Mouse (Mus musculus) lung, embryonic 15.5 days (tissue): ENCODE data around the gene Ier3. TPM values are rescaled to one million over a fixed set of nuclear protein-coding genes. Genes with fewer than 3 reads are reported as not detected.

Experiments
- ATAC-seq: fragments of 200-750 bp; cut with Nextera tagmentation; 2 replicates; pipeline ENCODE4 v1.8.0; 2017; ENCODE audit warnings: moderate number of reproducible peaks, borderline replicate concordance; ENCODE audit not compliant: low FRiP score, low TSS enrichment; ENCODE audit errors: extremely low read depth
- H3K27ac ChIP-seq: fragments of 300-500 bp; sonication (generic); 2 replicates; pipeline ENCODE4 v1.5.1; 2015; ENCODE audit warnings: moderate library complexity, mild to moderate bottlenecking, inconsistent platforms
- H3K27me3 ChIP-seq: fragments of 300-500 bp; sonication (generic); 2 replicates; pipeline ENCODE4 v1.6.1; 2015; ENCODE audit warnings: inconsistent platforms
- H3K36me3 ChIP-seq: fragments of 300-500 bp; sonication (generic); 2 replicates; pipeline ENCODE4 v1.6.1; 2015; ENCODE audit warnings: inconsistent platforms
- H3K4me1 ChIP-seq: fragments of 300-500 bp; sonication (generic); 2 replicates; pipeline ENCODE4 v1.6.1; 2015; ENCODE audit warnings: inconsistent platforms
- H3K4me2 ChIP-seq: fragments of 300-500 bp; sonication (generic); 2 replicates; pipeline ENCODE4 v1.6.1; 2015; ENCODE audit warnings: inconsistent platforms, mild to moderate bottlenecking, moderate library complexity
- H3K4me3 ChIP-seq: fragments of 300-500 bp; sonication (generic); 2 replicates; pipeline ENCODE4 v1.5.1; 2015; ENCODE audit warnings: mild to moderate bottlenecking, inconsistent platforms
- H3K9ac ChIP-seq: fragments of 300-500 bp; sonication (generic); 2 replicates; pipeline ENCODE4 v1.6.1; 2015; ENCODE audit warnings: inconsistent platforms
- H3K9me3 ChIP-seq: fragments of 300-500 bp; sonication (generic); 2 replicates; pipeline ENCODE4 v1.6.1; 2016; ENCODE audit warnings: inconsistent platforms
- WGBS: fragments of 180-500 bp; shearing (Covaris S2); methylation state at CpG from one replicate; pipeline ENCODE4 v1.1.7; 2015; 5-methylcytosine and 5-hydroxymethylcytosine counted together
- polyA plus RNA-seq: library from polyadenylated mRNA; unstranded; fragments of >200 nt; fragmentation: Nextera tagmentation; extraction: Ambion mirVana; gene quantifications from 2 replicates; pipeline ENCODE4 v1.2.1, GENCODE M21; 2015

Ier3 gene
- polyA plus RNA-seq, 1 experiment from 2014 or later = 17.9 TPM

GRCm38 (mm10) chr17:35825109-35825850, 3.8 kb downstream of the Ier3 start:
- 87% methylated on average over 13 of the region's 13 CpGs for WGBS
- Histone ChIP-seq H3K4me1 (peaks cover 29% of the 10 kb centered on the region), H3K4me2 (no peak overlapping the region), H3K36me3 (peaks cover 28% of the 10 kb centered on the region), H3K27me3 (no peaks in the 10 kb centered on the region), H3K27ac (no peak overlapping the region), H3K9ac (no peak overlapping the region; the same call in 1 of the 2 replicates), H3K9me3 (no peaks in the 10 kb centered on the region), H3K4me3 (no peak overlapping the region)
- ATAC-seq = no peak

GRCm38 (mm10) chr17:35829737-35830136, 8.3 kb downstream of the Ier3 start:
- peaks cover 25% of the 10 kb centered on the region for H3K4me1 ChIP-seq
- no peaks in the 10 kb centered on the region for H3K27me3 ChIP-seq
- WGBS = under 1% methylated on average over 21 of the region's 21 CpGs
- peak; percentile 66 for ATAC-seq
- peak overlapping the region; percentile 33 for H3K4me2 ChIP-seq
- peak overlapping the region; percentile 41 for H3K27ac ChIP-seq
- H3K9ac ChIP-seq = no peak overlapping the region
- no peaks in the 10 kb centered on the region for H3K9me3 ChIP-seq
- no peak overlapping the region for H3K4me3 ChIP-seq
- peaks cover 67% of the 10 kb centered on the region for H3K36me3 ChIP-seq

- peaks cover 40% of the 10 kb centered on the region for H3K4me1 ChIP-seq
- WGBS = 53% methylated on average over 8 of the region's 8 CpGs
- H3K36me3 ChIP-seq = peaks cover 63% of the 10 kb centered on the region
Observed at GRCm38 (mm10) chr17:35832400-35833238, 11.1 kb downstream of the Ier3 start.

GRCm38 (mm10) chr17:35833239-35833751, 11.8 kb downstream of the Ier3 start:
- peaks cover 57% of the 10 kb centered on the region for H3K36me3 ChIP-seq
- H3K27me3 ChIP-seq = no peaks in the 10 kb centered on the region
- no peak overlapping the region for H3K9ac ChIP-seq
- no peak overlapping the region for H3K4me3 ChIP-seq
- ATAC-seq = no peak
- 0 out of 2 replicates have a peak overlapping the region, but pooled peaks have one; percentile 5 for H3K27ac ChIP-seq
- H3K4me2 ChIP-seq = no peak overlapping the region
- 18% methylated on average over 5 of the region's 5 CpGs for WGBS
- no peaks in the 10 kb centered on the region for H3K9me3 ChIP-seq
- peaks cover 40% of the 10 kb centered on the region for H3K4me1 ChIP-seq

More at GRCm38 (mm10) chr17:35832400-35833238, 11.1 kb downstream of the Ier3 start:
- no peak overlapping the region for H3K4me2 ChIP-seq
- H3K27ac ChIP-seq = 0 out of 2 replicates have a peak overlapping the region, but pooled peaks have one; percentile 5
- no peak overlapping the region for H3K4me3 ChIP-seq
- ATAC-seq = no peak
- H3K9me3 ChIP-seq = no peaks in the 10 kb centered on the region
- H3K9ac ChIP-seq = no peak overlapping the region
- no peaks in the 10 kb centered on the region for H3K27me3 ChIP-seq

DNA sequence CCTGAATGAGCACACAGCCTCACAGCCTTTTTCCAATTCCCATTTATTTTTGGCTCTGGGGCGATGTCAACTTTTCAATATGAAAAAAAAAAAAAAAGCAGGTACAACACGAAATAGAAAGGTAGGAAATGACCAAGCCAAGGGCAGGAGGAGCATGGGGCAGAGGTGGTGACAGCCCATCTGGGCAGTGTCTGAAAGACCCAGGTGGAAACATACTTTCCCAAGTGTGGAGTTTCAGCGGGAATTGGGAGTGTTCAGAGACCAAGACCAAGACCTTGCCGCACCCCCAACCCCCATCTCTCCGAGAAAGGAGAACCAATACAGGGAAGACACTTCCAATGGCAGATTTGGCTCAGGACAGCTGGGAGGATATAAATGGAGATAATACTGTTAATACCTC, 12.4 kb downstream of the Ier3 start:
- no peaks in the 10 kb centered on the region for H3K9me3 ChIP-seq
- H3K4me3 ChIP-seq = no peak overlapping the region
- no peak overlapping the region for H3K9ac ChIP-seq
- H3K36me3 ChIP-seq = peaks cover 57% of the 10 kb centered on the region
- 47% methylated on average over 5 of the region's 5 CpGs for WGBS
- H3K4me1 ChIP-seq = peaks cover 40% of the 10 kb centered on the region
- no peak overlapping the region for H3K27ac ChIP-seq
- no peaks in the 10 kb centered on the region for H3K27me3 ChIP-seq
- H3K4me2 ChIP-seq = 0 out of 2 replicates have a peak overlapping the region, but pooled peaks have one; percentile 81
- no peak for ATAC-seq

GRCm38 (mm10) chr17:35834696-35835422, 13.4 kb downstream of the Ier3 start:
- Histone ChIP-seq H3K9me3 (no peaks in the 10 kb centered on the region), H3K9ac (peak overlapping the region; percentile 92), H3K36me3 (peaks cover 57% of the 10 kb centered on the region), H3K27ac (no peak overlapping the region), H3K4me3 (peak overlapping the region; percentile 65), H3K4me2 (peak overlapping the region; percentile 81), H3K4me1 (peaks cover 47% of the 10 kb centered on the region), H3K27me3 (no peaks in the 10 kb centered on the region)
- ATAC-seq = no peak
- WGBS = 59% methylated on average over 26 of the region's 26 CpGs

DNA sequence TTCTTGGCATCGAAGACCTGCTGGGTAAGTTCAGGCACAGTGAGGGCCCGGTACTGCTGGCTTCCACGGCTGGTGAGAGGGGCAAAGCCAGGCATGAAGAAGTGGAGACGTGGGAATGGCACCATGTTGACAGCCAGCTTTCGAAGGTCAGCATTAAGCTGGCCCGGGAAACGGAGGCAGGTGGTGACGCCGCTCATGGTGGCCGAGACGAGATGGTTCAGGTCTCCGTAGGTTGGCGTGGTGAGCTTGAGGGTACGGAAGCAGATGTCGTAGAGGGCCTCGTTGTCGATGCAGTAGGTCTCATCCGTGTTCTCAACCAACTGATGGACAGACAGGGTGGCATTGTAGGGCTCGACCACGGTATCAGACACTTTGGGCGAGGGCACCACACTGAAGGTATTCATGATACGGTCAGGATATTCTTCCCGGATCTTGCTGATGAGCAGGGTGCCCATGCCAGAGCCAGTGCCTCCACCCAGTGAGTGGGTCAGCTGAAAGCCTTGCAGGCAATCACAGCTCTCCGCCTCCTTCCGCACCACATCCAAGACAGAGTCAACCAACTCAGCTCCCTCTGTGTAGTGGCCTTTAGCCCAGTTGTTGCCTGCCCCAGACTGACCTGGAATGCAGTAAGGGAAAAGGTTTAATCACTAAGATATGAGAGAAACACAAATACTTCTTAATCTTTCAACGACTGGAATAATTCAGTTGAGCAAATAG, 14.1 kb downstream of the Ier3 start:
- Histone ChIP-seq H3K27ac (no peak overlapping the region), H3K9ac (peak overlapping the region; percentile 92), H3K4me3 (peak overlapping the region; percentile 65), H3K4me2 (peak overlapping the region; percentile 81), H3K4me1 (peaks cover 40% of the 10 kb centered on the region), H3K36me3 (peaks cover 56% of the 10 kb centered on the region), H3K9me3 (no peaks in the 10 kb centered on the region), H3K27me3 (no peaks in the 10 kb centered on the region)
- 58% methylated on average over 26 of the region's 26 CpGs for WGBS
- no peak for ATAC-seq

DNA sequence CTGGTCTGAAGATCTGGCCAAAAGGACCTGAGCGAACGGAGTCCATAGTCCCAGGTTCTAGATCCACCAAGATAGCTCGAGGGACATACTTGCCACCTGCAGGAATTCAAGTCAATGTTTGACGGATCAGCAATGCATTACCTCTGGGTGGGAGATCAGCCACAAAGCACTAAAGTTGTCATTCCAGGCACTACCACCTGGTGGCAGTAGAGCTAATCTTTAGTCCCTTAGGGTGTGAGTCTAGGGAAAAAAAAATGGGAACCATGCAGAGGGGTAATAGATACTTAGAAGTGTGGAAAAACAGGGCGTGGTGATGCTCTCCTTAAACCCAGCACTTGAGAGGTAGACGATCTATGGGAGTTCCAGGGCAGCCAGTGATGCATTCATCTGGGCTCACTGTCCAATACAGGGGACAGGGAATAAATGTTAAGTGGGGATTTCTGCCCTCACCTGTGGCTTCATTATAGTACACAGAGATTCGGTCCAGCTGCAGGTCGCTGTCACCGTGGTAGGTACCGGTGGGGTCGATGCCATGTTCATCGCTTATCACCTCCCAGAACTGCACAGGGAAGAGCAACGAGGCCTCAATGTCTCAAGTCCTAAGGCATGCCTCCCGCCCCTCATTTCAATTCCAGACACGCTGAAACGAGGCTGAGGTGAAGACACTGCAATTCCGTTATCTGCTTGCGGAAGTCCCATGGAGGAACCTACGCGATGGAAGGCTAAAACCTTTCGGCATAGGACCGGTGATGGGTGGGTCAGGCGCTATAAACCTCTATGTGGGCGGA, 14.9 kb downstream of the Ier3 start:
- peaks cover 48% of the 10 kb centered on the region for H3K36me3 ChIP-seq
- peak overlapping the region; percentile 65 for H3K4me3 ChIP-seq
- peak overlapping the region; percentile 98 for H3K27ac ChIP-seq
- H3K4me1 ChIP-seq = peaks cover 40% of the 10 kb centered on the region
- H3K27me3 ChIP-seq = no peaks in the 10 kb centered on the region
- H3K9ac ChIP-seq = peak overlapping the region; percentile 92
- no peaks in the 10 kb centered on the region for H3K9me3 ChIP-seq
- H3K4me2 ChIP-seq = peak overlapping the region; percentile 81
- WGBS = 4% methylated on average over 24 of the region's 24 CpGs
- ATAC-seq = no peak

DNA sequence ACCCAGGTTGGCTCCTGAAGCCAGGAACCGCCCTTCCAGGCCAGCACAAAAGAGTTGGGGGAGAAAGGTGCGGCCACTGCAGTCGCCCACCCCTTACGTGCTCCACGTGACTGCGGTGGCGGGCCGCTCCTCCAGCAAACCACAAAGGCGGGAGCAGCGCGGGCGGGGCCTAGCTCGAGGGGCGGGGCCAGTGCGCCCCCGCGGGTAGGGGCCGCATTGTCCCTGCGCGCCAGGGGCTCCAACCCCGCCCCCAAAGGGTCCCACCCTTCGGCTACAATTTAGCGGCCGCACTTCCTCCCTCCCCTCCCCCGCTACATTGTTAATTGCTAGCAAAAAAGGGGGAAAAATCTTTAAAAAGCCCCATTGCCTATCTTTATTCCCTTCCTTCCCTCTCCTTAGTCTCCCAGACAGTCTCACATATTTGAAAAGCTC, 15.5 kb downstream of the Ier3 start:
- H3K4me3 ChIP-seq = peak overlapping the region; percentile 65
- peaks cover 40% of the 10 kb centered on the region for H3K4me1 ChIP-seq
- 0% methylated on average over 25 of the region's 25 CpGs for WGBS
- H3K9me3 ChIP-seq = no peaks in the 10 kb centered on the region
- peak; percentile 46 for ATAC-seq
- peak overlapping the region; percentile 92 for H3K9ac ChIP-seq
- H3K27me3 ChIP-seq = no peaks in the 10 kb centered on the region
- peaks cover 45% of the 10 kb centered on the region for H3K36me3 ChIP-seq
- H3K27ac ChIP-seq = peak overlapping the region; percentile 98
- H3K4me2 ChIP-seq = peak overlapping the region; percentile 81

- peak; percentile 6; the same call in 1 of the 2 replicates for ATAC-seq
Observed at GRCm38 (mm10) chr17:35837487-35837886, 16.0 kb downstream of the Ier3 start.

More at GRCm38 (mm10) chr17:35837487-35837886, 16.0 kb downstream of the Ier3 start:
- peak overlapping the region; percentile 65 for H3K4me3 ChIP-seq
- peak overlapping the region; percentile 81 for H3K4me2 ChIP-seq
- H3K9me3 ChIP-seq = no peaks in the 10 kb centered on the region
- H3K9ac ChIP-seq = peak overlapping the region; percentile 92
- no peaks in the 10 kb centered on the region for H3K27me3 ChIP-seq
- H3K4me1 ChIP-seq = peaks cover 41% of the 10 kb centered on the region
- peak overlapping the region; percentile 98 for H3K27ac ChIP-seq
- H3K36me3 ChIP-seq = peaks cover 40% of the 10 kb centered on the region
- under 1% methylated on average over 18 of the region's 18 CpGs for WGBS
